Mouse (Mus musculus) T-helper 17 cell (primary cell): ENCODE measurements at regions not wholly inside any gene's neighbourhood (a gene's known extent, or its start where the extent isn't known, plus 50 kb on each side); places are given as distances from the start of the nearest gene placed in this dataset.
"Not testable (repeated sequence)": the region's sequence is repeated elsewhere in the genome, so short reads cannot be mapped to it uniquely, and the experiment has no call there.

Experiments used
- in situ Hi-C, 2 experiments: fragments of 300-600 bp; cut with MboI, MseI; formaldehyde crosslinking; loops; 1 replicate in 1 of 2; 2 replicates in 1 of 2; pipeline ENCODE4 v1.15.1; 2025; ENCODE audit warnings: high pct_unique_total_duplicates in 2 of 2

DNA sequence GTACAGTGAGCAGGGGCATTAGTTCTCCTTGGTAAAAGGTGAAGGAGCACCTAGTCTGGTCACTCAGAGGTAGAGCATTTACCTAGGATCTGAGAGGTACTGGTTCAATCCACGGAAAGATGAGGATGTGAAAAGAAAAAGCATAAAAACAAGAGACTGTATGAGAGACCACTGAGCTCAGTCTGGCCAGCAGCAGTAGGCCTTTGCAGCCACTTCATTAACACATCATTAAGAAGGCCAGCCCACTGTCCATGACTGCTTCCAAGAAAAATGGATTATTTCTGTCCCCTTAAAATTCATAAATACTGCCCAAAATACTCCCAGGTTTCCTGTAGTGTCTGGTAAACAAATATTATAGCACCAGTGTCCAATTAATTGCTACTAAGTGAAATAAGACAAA lies 499.3 kb upstream of the 4930578C19Rik start:
- in situ Hi-C loops = no loop called here

DNA sequence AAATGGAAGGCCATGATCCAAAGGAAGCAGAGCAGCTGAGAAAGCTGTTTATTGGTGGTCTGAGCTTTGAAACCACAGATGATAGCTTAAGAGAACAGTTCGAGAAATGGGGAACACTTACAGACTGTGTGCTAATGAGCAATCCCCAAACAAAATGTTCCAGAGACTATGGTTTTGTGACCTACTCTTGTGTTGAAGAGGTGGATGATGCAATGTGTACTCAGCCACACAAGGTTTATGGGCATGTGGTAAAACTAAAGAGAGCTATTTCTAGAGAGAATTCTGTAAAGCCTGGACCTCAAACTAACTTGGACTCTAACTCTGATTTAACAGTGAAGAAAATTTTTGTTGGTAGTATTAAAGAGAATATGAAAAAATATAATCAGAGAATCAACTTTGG lies 481.4 kb upstream of the 4930578C19Rik start:
- in situ Hi-C loops = no loop called here

DNA sequence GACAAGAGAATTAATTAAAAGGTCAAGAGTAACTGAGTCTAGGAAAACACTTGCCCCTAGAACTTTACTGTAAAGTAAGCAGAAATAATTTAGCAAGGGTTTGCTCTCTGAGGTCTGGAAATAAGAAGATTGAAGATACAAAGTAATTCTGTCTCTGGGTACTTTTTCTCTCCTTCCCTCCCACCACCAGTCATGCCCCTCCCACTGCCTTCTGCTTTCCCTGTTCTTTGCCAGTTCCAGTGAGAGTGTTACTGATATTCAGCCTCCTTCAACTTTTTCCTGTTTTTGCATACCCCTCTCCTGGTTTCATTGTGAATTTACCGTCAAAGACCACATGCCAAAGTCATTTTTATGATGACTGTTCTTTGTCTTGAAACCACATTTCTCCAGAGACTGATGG lies 472.1 kb upstream of the 4930578C19Rik start:
- in situ Hi-C loops = no loop called here

DNA sequence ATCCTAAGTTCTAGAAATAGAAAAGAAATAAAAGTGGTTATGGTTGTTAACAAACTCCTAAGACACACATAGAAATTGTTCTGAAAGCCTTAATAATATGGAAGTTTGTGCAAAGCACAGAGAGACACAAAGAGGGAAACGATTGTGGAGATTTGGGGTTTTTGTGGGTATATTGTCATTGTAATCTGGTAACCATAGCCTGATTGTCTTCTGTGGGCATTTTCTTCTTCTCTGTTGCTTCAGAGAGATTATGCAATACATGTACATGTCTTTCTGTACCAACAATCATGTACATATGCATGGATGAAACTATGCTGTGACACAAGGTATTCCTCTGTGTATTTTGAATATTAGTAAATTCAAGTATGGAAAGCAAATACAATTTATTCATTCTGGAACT lies 461.9 kb upstream of the 4930578C19Rik start:
- in situ Hi-C loops = no loop called here

DNA sequence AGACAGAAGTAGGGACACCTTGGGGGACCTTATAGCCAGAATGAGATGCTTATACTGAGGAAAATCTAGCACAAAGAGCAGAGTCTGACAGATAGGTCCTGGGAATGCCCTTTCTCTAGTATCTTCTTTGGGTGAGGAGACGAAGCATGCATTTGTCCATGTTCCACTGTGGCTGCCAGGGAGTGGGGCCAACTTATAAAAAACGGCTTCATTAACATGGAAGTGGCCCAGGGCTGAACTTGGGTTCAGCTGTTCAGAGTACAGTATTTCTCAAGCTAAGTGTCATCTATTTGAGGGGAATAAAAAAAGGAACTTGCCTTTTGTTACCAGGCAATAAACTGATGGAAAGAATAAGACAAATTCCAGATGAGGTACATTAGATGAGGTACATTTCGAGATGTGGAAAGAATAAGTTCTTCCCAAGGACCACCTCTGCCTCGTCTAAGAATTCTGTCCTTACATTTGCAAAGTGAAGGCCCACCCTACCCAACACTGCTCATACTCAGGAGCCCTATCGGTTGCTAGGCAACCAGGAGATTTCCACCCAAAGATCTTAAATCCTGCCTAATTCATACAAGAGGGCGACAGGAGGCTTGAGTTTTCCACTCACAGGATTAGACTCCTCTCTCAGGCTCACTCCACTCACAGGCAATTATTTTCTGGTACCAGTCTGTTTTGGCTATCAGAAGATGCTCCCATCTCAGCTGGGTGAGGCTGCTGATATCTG lies 460.3 kb upstream of the 4930578C19Rik start:
- in situ Hi-C loops = no loop called here

DNA sequence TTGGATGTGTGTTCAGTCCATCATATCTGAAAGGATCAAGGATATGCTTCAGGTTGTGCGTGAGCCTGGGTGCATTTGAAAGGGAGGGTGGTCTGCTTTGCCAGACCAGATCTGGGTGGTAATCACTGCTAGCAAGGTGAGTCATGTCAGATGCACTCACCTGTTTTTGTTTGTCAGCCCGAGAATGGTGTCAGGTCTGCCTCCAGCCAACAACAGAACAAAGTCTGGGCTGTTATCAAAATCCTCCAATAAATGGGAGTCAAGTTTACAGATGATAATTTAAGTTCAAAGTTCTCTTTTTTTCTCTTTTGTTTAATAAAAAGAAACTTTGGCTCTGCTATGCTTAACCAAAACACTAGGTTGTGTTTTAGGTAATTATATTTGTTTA lies 421.6 kb upstream of the 4930578C19Rik start:
- in situ Hi-C loops = no loop called here

DNA sequence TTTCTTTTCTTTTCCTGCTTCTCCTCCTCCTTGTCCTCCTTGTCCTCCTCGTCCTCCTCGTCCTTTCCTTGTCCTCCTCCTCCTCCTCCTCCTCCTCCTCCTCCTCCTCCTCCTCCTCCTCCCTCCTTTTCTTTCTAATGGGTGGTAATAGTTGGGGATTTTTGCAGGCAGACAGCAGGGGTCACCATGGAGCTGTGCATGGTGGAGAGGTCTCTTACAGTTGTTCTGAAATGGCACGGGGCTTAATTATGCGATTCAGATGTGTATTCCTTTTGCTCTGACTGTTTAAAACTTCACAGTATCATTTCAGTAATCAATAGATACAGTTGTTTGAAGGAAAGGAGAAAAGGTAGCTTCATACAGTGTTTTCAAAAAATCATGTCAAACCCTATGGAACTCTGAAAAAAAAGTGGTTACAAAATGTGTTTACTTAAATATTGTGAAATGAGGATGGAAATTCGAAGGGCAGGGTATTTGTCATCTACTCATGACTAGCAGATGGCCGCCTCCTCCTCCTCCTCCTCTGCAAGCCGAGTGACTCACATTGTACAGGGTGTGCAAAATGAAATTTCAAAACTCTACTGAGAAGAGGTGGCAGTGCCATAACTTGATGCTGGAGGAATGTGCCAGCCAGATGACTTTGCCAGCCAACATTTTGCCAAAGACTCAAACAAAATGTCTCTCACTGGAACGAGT lies 421.0 kb upstream of the 4930578C19Rik start:
- in situ Hi-C loops = no loop called here

DNA sequence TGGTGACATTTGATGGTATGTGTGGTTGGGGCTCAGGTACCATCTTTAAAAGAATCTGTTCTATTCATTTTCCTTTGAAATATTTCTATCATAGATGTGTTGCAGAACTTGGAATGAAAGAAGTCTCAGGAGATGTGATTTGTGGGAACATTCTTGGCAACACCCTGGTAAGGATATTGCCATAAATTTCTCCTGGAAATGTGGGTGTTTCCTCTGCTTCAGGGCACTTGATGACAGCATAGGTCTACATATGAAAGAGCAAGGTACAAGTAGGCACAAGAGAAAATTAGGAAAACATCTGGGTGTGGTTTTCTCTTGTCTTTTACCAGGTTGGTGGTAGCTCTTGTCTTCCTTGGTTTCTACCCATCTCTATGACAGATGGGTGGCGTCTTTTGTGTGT lies 414.5 kb upstream of the 4930578C19Rik start:
- in situ Hi-C loops = loop anchor here in 1 of 2 experiments (10.0 kb wide), 1 partner anchor 679 kb away; no protein-coding TSS in a partner anchor

DNA sequence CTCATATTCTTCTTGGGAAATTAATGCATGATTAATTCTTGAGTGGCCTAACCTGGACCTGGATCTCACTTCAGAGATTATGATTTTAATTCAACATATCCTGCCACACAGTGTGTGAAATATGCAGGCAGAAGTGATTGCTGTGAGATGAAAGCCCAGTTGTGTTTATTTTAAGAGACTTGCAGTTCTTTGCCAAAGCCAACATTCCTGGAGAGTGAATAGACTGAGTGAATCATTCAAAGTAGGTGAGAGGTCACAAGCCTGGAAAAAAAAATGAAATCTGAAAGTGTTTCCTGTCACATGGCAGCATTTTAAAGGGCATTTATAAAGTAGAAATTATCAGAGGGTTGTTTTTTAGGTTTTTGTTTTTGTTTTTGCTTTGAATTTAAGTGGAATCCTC lies 412.9 kb upstream of the 4930578C19Rik start:
- in situ Hi-C loops = loop anchor here in 1 of 2 experiments (10.0 kb wide), 1 partner anchor 681 kb away; no protein-coding TSS in a partner anchor

DNA sequence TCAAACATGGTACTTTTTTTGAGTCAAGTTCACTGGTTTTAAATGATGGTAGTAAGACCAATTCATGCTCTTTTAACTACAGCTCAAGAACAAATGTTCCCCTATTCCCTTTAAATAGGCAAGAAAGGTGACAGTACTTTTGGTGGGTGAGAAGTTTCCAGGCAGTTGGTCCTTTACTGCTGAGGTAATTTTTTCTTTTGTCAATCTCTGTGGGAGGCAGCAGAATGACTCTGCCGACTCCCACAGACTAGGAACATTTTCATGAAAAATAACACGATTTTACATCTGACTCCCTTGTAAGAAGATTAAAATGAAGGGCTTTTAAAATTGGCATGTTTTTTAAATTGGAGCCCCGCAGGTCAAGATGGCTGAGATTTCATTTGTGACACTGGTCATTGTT lies 377.5 kb upstream of the 4930578C19Rik start:
- in situ Hi-C loops = no loop called here

DNA sequence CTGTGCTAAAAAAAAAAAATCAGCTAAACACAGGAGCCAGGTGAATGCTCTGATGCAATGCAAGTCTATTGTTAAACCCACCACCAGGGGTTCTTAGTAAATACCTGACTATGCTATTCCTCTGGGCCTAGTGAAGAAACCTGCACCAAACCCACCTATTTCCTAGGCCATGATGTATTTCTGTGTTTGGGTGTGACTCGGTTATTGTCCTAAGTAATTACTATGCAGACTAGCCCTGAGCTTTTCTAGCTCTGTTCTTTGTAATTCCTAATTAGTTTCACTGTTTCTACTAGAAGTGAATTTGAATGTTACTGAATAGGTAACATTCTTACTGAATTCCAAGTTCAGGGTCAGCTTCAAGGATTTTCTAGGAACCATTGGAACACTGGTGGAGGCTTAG lies 363.8 kb upstream of the 4930578C19Rik start:
- in situ Hi-C loops = not testable (repeated sequence)

DNA sequence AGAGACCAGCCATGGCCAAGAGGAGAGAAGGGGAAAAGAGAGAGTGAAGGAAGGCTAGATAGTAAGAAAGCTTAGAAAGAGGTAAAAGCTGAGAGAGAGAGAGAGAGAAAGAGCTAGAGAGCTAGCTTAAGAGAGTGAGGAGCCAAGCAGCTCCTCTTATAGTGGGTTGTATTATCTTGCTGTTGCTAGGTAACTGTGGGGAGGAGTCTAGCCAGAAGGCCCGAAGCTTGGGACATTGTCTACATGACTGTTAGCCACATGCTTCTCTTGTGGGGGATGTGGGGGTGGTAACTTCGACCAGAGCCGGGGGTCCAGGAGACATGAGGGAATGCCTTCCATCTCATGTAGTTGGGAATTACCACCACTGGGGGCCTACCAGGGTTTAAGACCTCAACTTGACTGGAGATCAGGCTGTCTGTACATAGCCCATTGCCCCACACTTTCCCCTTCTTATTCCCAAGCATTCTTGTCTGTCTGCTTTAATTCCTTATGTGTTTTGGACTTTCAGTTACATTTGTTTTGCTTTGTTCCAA lies 353.3 kb upstream of the 4930578C19Rik start:
- in situ Hi-C loops = no loop called here
